Mouse (Mus musculus) urinary bladder, adult 18-20 months (tissue): ENCODE measurements at regions not wholly inside any gene's neighbourhood (a gene's known extent, or its start where the extent isn't known, plus 50 kb on each side); places are given as distances from the start of the nearest gene placed in this dataset.

Experiments used
- DNase-seq, 2 experiments: peaks; one replicate each; pipeline ENCODE4 v3.0.0; 2022; ENCODE audit warnings: low spot score in 2 of 2, mixed read lengths in 2 of 2

DNA sequence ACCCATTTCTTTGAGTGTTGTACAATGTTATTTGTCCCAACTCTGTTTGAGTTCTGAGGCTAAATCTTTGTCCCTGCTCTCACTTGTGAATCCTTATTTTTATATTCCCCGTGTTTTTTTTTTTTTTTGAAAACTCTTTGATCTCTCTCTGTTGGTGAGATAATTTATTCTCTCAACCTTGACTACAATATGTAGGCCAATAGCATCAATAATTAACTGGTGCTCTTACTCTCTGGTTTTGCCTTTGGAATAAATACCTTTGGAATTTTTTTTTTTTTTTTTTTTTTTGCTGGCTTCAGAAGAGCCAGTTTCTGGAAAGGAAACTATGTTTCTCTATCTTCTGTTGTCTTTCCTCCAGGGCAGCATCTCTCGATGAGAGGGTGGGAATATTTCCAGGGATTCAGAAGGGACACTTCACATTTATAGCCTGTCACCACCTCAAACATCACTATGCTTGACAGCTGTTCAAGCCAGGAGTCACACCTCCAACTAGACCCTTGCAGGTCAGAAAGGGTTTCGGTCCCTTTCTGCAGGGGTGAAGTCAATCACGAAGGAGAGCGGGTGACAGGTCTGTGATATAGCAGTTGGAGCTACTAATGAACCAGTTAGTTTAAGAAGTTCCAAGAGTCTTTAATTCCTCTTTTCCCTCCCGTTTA lies 330.9 kb upstream of the Fam241a start:
- no peak for DNase-seq

DNA sequence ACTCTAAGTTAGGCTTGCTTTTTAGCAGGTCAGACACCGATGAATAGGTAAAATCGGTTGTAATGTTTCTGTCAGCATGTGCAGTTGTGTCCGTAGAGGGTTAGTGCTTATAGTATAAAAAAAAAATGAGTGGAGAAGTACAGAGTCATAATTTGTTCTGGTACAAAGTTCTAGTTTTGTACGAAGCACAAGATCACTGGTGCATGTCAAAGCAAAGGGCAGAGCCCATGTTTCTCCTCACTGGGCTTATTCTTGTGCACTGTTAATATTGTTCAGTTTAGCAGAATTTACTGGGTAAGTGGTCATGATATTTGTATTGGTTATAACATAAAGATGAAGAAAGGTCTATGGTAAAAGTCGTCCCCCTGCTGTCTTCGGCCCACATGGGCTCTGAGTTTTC lies 330.4 kb upstream of the Fam241a start:
- DNase-seq, result no peak

DNA sequence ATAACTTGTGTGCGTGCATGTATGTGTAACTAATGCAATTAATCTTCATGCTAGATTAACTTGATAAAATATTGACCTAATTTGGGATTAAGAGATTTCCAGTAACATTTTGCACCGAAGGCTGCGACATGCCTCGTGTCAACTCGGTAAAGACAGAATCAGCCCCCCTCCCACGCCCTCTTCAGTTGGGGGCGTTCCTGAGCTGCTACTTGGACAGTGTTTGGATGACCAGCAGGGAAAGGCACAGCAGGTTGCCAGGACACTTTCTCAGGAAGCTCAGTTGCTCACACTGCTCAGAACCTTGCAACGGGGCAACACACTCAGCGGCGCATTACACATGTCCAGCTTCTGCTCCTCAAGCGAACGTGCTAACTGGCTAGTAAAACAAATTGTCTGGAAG lies 326.2 kb upstream of the Fam241a start:
- DNase-seq, result no peak

DNA sequence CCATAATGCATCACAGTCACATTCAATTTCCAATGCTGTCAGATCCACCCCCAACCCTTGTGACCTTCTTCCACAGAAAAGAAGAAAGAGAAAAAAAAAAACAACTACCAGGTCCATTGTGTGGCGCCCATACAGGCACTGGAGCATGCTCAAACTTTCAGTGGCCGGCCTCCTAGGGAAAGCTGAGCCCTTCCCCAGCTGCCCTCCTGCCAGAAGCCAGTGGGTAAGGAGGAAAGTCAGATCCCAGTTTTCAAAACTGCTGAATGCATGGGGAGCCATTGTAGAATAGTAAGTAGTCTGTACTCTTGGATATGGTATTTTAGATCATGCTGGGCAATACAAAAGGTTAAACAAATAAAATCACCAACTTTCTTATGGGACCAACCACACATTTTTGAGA lies 325.5 kb upstream of the Fam241a start:
- no peak for DNase-seq

GRCm38 (mm10) chr3:128220776-128221550 lies 324.8 kb upstream of the Fam241a start:
- no peak for DNase-seq

GRCm38 (mm10) chr3:128217765-128218415 lies 321.8 kb upstream of the Fam241a start:
- DNase-seq, result no peak

DNA sequence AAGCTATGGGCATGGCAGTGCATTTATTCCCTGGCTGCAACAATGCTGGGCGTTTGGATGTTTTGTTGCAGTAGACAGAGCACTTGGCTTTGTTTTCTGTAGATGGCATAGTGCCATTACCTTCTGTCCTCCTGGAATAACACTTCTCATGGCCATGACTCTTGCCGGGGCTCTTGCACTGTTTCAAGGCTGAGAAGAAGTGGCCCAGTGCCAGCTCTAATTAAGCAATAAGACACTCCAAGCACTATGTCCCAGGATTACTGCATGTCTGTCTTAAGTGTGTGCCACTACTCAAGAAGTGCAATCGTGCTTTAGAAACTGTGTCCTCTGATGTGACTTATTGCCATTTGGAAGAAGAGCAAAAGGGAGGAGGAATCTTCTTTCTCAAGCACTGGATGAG lies 316.1 kb upstream of the Fam241a start:
- DNase-seq, result no peak

DNA sequence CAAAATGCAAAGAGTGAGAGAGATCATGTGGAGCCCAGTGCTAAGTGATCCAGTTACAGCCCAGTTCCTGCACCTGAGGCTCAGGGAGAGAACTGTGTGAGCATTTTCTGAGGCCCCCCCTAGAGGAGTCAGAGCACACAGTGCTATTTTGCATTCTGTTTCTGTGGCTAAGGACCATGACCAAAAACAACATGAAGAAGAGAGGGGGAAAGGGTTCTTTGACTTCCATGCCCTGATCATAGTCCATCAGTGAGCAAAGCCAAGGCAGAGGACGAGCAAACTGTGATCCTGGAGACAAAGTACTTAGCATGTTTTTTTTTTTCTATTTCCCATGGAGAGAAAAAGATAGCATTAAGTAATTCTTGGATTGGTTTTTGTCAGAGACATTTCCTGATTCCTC lies 314.5 kb upstream of the Fam241a start:
- DNase-seq, result no peak

DNA sequence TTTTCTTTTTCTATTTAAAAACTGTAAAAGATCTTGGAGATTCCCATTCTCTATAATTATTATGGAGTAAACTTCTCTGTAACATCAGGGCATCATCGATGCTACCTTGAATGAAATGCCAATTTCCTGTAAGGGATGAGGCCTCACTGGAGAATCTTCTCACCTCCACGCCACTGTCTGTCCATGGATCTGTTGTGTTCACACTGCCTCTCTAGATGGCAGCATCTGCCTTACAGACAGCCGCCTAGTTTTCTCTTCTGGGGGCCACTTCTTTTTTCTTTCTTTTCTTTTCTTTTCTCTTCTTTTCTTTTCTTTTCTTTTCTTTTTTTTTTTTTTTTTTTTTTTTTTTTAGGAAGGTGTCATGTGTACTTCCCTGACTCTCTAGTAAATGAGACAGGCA lies 310.8 kb upstream of the Fam241a start:
- no peak for DNase-seq

DNA sequence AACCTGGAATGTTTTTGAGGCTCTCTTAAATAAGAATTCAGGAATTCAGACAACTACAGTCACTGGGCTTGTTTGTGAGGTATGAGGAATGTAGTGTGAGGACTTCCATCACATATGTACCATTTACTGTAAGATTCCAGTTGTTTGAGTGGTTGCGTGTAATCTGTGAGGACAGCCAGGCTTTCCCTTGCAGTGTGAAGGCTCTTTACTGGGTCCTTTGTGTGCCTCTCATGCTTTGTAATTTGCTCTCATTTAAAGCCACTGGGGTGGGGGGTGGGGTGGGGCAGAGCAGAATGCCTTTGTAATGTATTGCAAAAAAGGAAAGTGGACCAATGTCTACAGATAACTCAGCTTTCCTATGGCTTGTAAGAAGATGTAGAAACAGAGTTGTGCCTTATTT lies 310.4 kb upstream of the Fam241a start:
- no peak for DNase-seq

DNA sequence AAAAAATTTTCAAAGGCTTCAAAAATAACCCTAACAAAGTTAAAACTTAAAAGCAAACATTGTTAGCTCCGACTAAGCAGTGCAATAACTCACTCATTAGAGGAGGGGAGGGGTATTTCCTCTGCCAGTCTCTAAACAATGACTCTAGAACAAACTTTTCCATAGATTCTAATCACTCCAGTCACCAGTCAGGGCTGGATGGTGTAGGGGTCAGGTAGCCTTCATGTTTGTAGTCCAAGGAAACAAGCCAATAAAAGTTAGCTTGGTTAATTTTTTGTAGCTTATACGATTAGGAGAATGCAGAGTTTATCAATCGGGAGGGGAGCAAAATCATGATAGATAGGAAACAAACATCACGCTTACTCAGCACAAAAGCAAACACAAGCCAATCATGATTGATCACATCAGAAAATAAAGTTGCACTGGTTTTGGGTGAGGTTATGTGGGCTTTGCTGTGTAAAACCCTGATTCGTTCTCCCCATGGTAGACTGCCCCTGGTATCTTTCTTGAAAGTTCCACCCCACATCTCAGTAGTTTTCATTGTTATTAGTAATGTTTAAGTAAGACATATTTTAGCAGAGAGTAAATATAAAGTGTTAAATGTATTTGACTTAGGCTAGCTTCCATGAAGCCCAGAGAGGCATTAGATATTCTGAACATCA lies 304.6 kb upstream of the Fam241a start:
- DNase-seq, result no peak

GRCm38 (mm10) chr3:128199466-128199865 lies 303.3 kb upstream of the Fam241a start:
- no peak for DNase-seq

- DNase-seq, result no peak
Observed at GRCm38 (mm10) chr3:128192046-128192800, 296.1 kb upstream of the Fam241a start.

DNA sequence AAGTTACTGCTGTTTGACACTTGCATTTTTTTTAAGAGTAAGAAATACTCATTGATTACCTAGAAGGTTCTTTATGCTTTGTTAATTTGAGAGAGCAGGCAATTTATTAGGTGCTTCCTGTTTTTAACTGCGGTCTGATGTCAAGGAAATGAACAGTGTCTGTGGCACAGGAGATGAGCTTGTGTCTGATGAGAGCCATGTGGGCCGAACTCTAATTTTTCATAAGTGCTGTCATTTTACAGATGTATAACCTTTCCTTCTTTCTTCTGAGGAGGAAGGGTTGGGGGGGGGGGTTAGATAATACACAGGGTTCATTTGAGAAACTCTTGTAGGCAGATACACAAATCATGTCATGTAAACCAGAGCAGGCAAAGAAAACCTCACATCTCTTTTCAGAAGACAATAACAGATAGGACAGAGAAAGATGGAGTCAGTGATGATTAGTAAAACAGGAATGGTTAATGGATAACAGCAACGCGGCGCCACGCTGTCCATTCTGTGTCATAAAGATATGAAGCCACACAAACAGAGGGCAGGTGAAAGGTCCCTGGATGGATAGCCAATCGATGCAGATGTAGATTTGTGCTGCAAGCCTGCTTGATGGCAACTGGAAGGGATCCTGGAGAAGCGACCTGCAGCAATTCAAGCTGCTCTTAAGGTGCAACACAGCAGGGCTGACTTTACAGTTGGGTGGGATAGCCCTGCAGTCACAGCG lies 291.4 kb upstream of the Fam241a start:
- no peak for DNase-seq

DNA sequence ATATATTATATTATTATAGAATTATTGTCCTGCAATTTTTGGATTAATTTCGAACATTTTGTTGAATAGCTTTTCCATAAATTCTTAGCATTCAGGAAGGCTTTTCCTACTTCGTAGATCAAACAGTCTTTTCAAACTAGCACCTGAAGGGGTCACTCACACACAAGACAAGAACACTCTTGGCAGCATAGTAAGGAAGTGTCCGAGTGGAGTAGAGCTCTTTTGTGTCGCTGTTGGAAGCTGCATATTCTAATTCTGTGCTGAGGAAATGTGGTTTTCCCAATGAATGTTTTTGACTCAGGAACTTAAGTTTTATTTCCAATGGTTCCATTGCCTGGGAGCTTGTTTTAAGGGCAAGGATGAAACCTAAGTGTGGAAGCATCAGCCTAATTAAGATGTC lies 290.2 kb upstream of the Fam241a start:
- no peak for DNase-seq

- DNase-seq, result no peak
Observed at GRCm38 (mm10) chr3:128181221-128181908, 285.2 kb upstream of the Fam241a start.

GRCm38 (mm10) chr3:128149216-128149615 lies 253.1 kb upstream of the Fam241a start:
- no peak for DNase-seq

DNA sequence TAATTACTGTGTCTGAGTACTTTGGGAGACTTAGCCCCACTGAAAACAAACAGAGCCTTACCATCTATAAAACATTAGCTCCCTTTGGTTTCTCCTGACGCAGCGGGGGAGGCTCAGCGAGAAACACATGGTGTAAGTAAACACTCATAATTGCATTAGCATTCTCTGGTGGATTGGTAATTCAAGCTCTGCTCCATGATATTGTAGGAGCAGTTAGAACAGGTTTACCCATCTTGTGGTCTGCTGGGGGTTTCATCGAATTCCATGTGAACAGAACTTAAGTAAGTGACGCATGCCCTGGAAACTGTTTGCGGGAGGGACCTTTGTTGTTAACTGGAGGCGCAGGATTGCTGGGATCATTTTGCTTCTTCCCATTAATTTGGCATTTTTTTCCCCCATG lies 249.2 kb upstream of the Fam241a start:
- DNase-seq, result no peak

DNA sequence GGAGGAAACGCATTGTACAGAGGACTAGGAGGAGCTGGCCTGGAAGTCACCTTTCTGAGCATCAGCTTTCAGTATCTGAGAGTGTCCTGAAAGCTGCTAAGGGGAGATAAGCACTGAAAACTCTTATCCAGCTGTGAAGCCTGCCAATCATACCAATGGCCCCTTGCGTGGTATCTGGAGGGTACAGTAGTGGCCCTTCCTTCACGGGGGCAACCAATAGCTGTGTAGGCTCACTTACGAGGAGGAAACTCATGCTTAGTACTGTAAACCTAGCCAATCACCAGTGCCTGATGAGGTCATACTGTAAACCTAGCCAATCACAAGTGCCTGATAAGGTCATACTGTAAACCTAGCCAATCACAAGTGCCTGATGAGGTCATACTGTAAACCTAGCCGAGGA lies 231.7 kb upstream of the Fam241a start:
- no peak for DNase-seq

DNA sequence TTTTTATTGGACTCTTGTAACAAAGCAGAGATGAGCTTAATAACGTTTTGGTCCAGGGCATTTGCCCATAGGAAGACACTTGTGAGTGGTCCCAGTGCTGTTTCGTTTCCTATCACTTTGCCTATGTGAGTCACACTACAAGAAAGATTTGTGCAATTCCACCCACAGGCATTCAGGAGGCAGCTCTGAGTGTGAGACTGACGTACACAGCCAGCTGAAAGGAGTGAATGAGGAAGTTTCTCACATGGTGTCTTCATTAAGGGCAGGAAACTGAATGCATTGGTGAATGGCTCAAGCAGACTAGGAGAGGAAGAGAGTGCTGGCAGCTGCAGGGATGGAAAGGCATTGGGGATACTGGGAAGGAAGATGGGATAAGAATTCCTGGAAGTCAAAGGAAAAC lies 230.5 kb upstream of the Fam241a start:
- no peak for DNase-seq

GRCm38 (mm10) chr3:128122111-128122510 lies 226.0 kb upstream of the Fam241a start:
- DNase-seq, result no peak
